Mouse (Mus musculus) ES-Bruce4 (cell line): ENCODE data around the gene Ptges. TPM values are rescaled to one million over a fixed set of nuclear protein-coding genes. Genes with fewer than 3 reads are reported as not detected.
A peak's percentile ranks its signal among the peaks of the same experiment; 100 is the strongest.

ENCODE experiments used
- H3K27ac ChIP-seq: 2 replicates; pipeline ENCODE4 v1.5.1; 2012; ENCODE audit warnings: low read length, inconsistent platforms; ENCODE audit not compliant: insufficient read depth
- H3K27me3 ChIP-seq: 2 replicates; pipeline ENCODE4 v1.6.1; 2012; ENCODE audit warnings: mild to moderate bottlenecking, low read length, inconsistent platforms; ENCODE audit not compliant: control insufficient read depth, poor library complexity, insufficient read depth, severe bottlenecking
- H3K36me3 ChIP-seq: 2 replicates; pipeline ENCODE4 v1.6.1; 2012; ENCODE audit warnings: inconsistent platforms, mild to moderate bottlenecking, low read length, moderate library complexity; ENCODE audit not compliant: control insufficient read depth, poor library complexity, insufficient read depth, severe bottlenecking
- H3K4me1 ChIP-seq: one replicate; pipeline ENCODE4 v1.8.1; 2011; ENCODE audit warnings: low read length; ENCODE audit not compliant: control insufficient read depth, insufficient read depth
- H3K4me3 ChIP-seq: 2 replicates; pipeline ENCODE4 v1.5.1; 2011; ENCODE audit warnings: low read depth, mild to moderate bottlenecking, low read length
- H3K9ac ChIP-seq: 2 replicates; pipeline ENCODE4 v1.6.1; 2012; ENCODE audit warnings: low read depth, mild to moderate bottlenecking, inconsistent platforms; ENCODE audit not compliant: poor library complexity, severe bottlenecking
- H3K9me3 ChIP-seq: replicated peaks from 2 replicates; pipeline ENCODE4 v1.6.1; 2012; ENCODE audit warnings: mild to moderate bottlenecking, low read length, inconsistent platforms; ENCODE audit not compliant: control insufficient read depth, poor library complexity, insufficient read depth, severe bottlenecking
- CTCF ChIP-seq: IDR thresholded peaks from one replicate; pipeline ENCODE4 v1.8.1; 2011; ENCODE audit warnings: low read depth, low read length
- EP300 ChIP-seq: IDR thresholded peaks from 2 replicates; pipeline ENCODE4 v1.6.1; 2011; ENCODE audit warnings: low read depth, low read length; ENCODE audit not compliant: insufficient read depth
- POLR2A ChIP-seq: IDR thresholded peaks from one replicate; pipeline ENCODE4 v1.8.1; 2011; ENCODE audit warnings: low read length; ENCODE audit not compliant: insufficient read depth
- polyA plus RNA-seq: library from polyadenylated mRNA; stranded (reverse); fragments of >200 nt; gene quantifications from 2 replicates; pipeline ENCODE4 v1.2.4, GENCODE M21; 2011; ENCODE audit warnings: low read depth; ENCODE audit not compliant: missing spikeins, insufficient read depth, insufficient read length

Gene Ptges
- polyA plus RNA-seq, 1 experiment: 9.4 TPM

DNA sequence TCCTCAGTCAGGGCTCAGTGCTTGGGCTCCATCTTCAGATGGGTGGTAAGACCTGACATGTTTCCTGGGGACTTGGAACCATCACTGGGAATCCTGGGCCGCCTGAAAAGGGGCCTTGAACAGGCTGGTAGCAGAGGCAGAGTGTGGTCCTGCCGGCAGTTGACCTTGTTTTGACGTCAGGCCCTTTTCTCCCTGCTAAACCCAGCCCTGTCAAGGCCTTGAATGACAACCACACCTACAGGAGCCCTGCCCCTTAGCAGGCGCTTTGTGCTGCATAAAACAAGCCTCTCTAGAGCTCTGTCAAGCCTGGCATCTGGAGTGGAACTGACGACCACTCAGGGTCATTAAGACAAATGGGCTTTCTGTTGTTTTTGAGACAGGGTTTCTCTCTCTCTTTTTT is 30.2 kb upstream of the Ptges start:
- Histone ChIP-seq H3K27ac (peak overlapping the region; percentile 13; the same call in 1 of the 2 replicates), H3K4me1 (peaks cover 3% of the 10 kb centered on the region), H3K9ac (no peak overlapping the region), H3K27me3 (no peaks in the 10 kb centered on the region), H3K9me3 (no peaks in the 10 kb centered on the region), H3K36me3 (peaks cover 47% of the 10 kb centered on the region), H3K4me3 (no peak overlapping the region)
- TF ChIP-seq CTCF (no peak), EP300 (no peak), POLR2A (no peak)

GRCm38 (mm10) chr2:30958726-30959125 is 29.1 kb upstream of the Ptges start:
- Histone ChIP-seq H3K4me1 (peaks cover 3% of the 10 kb centered on the region), H3K9ac (no peak overlapping the region), H3K9me3 (no peaks in the 10 kb centered on the region), H3K27ac (no peak overlapping the region), H3K36me3 (peaks cover 40% of the 10 kb centered on the region), H3K4me3 (no peak overlapping the region), H3K27me3 (no peaks in the 10 kb centered on the region)
- no peak for TF ChIP-seq POLR2A
- no peak for TF ChIP-seq EP300
- no peak for TF ChIP-seq CTCF

- TF ChIP-seq EP300 (no peak), POLR2A (no peak), CTCF (no peak)
- H3K4me3 ChIP-seq: no peak overlapping the region
- no peaks in the 10 kb centered on the region for H3K9me3 ChIP-seq
- H3K9ac ChIP-seq: no peak overlapping the region
- peaks cover 39% of the 10 kb centered on the region for H3K36me3 ChIP-seq
- no peak overlapping the region for H3K27ac ChIP-seq
- peaks cover 3% of the 10 kb centered on the region for H3K4me1 ChIP-seq
- no peaks in the 10 kb centered on the region for H3K27me3 ChIP-seq
Observed at GRCm38 (mm10) chr2:30957511-30957910, 27.8 kb upstream of the Ptges start.

- 0 out of 2 replicates have a peak overlapping the region, but pooled peaks have one; percentile 98 for H3K9ac ChIP-seq
- H3K27ac ChIP-seq: no peak overlapping the region
- no peak for TF ChIP-seq EP300
- TF ChIP-seq POLR2A: no peak
- no peak for TF ChIP-seq CTCF
- H3K27me3 ChIP-seq: no peaks in the 10 kb centered on the region
- H3K4me1 ChIP-seq: peaks cover 3% of the 10 kb centered on the region
- no peak overlapping the region for H3K4me3 ChIP-seq
- H3K9me3 ChIP-seq: no peaks in the 10 kb centered on the region
- peaks cover 27% of the 10 kb centered on the region for H3K36me3 ChIP-seq
Observed at GRCm38 (mm10) chr2:30954797-30955196, 25.1 kb upstream of the Ptges start.

DNA sequence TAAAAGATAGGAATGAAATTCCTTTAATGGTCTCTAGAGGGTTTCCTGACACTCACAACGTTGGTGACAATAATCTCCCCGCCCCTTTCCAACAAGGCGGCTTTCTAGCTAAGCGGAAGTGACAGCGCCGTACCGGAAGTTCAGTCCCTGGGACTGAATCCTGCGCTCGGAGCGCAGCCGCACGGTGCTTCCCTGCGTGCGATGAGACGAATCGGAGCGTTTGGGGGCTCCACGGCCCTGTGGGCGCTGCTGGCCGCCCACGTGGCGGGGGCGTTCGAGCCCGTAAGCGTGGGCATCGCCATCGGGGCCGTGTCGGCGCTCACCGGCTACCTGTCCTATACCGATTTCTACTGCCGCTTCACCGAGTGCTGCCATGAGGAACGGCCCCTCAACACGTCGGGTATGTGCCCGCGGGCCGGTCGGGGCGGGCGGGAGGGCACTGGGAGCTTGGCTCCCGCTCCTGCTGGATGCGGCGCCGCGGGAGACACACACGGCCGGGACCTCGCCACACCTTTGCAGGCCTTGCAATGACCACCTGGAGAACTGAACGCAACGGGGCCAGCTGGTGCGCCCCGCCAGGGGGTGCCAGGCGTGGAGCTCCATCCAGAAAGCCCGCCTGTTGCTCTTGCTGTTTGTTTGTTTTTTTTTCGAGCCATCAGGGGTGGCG is 23.3 kb upstream of the Ptges start, which contains the start of gene Tor1b:
Tor1b (plus strand) TSS at position 136 of the 667 bp plus-strand sequence.
- TF ChIP-seq CTCF (no peak), POLR2A (peak; percentile 93), EP300 (no peak)
- Histone ChIP-seq H3K9me3 (peaks cover 8% of the 10 kb centered on the region; the same call in 1 of the 2 replicates), H3K9ac (peak within 1 kb of the TSS; percentile 98), H3K4me3 (peak within 1 kb of the TSS; percentile 94), H3K27ac (peak within 1 kb of the TSS; percentile 24), H3K36me3 (peaks cover 18% of the 10 kb centered on the region), H3K27me3 (no peaks in the 10 kb centered on the region), H3K4me1 (no peaks in the 10 kb centered on the region)

- H3K9ac ChIP-seq: peak overlapping the region; percentile 98; the same call in 1 of the 2 replicates
- H3K36me3 ChIP-seq: peaks cover 13% of the 10 kb centered on the region
- H3K9me3 ChIP-seq: peaks cover 8% of the 10 kb centered on the region; the same call in 1 of the 2 replicates
- H3K4me3 ChIP-seq: peak overlapping the region; percentile 20
- TF ChIP-seq EP300 (no peak), CTCF (no peak), POLR2A (no peak)
- H3K27ac ChIP-seq: peak overlapping the region; percentile 24; the same call in 1 of the 2 replicates
- no peaks in the 10 kb centered on the region for H3K27me3 ChIP-seq
- H3K4me1 ChIP-seq: no peaks in the 10 kb centered on the region
Observed at GRCm38 (mm10) chr2:30952457-30952823, 22.8 kb upstream of the Ptges start.
